Mouse (Mus musculus) ES-Bruce4 (cell line): Measurements from ENCODE around the gene Casp9.

Experiments
- CTCF ChIP-seq: IDR thresholded peaks from one replicate; pipeline ENCODE4 v1.8.1; 2011; ENCODE audit warnings: low read depth, low read length
- POLR2A ChIP-seq: IDR thresholded peaks from one replicate; pipeline ENCODE4 v1.8.1; 2011; ENCODE audit warnings: low read length; ENCODE audit not compliant: insufficient read depth

DNA sequence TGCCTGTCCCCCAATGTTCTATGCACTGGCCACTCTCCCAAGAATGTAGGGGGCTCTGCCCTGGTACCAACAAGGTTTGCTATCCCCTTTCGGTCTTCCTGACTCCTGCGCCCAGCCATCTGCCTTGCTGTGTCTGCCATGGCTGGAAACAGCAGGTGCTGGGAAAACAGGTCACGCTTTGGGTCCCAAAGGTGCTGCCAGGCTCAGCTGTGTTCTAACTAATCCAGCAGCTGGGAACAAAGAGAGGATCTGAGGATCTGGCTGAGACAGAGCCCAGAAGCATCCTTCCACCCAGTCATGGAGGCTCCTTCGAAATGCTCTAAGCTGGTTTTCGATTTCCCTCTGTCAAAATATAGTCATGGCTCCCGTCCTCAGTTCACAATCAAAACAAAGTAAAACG, 22.9 kb downstream of the Casp9 start:
- TF ChIP-seq CTCF (no peak), POLR2A (no peak)
